Mouse (Mus musculus) kidney, embryonic 14.5 days (tissue): ENCODE measurements at regions not wholly inside any gene's neighbourhood (a gene's known extent, or its start where the extent isn't known, plus 50 kb on each side); places are given as distances from the start of the nearest gene placed in this dataset.

ENCODE experiments used
- ATAC-seq: fragments of 200-750 bp; cut with Nextera tagmentation; 2 replicates; pipeline ENCODE4 v1.8.0; 2017; ENCODE audit warnings: moderate number of reproducible peaks, mild to moderate bottlenecking, moderate TSS enrichment, moderate library complexity; ENCODE audit not compliant: low FRiP score, low TSS enrichment
- H3K27ac ChIP-seq: fragments of 300-500 bp; sonication (generic); 2 replicates; pipeline ENCODE4 v1.5.1; 2014; ENCODE audit warnings: low read depth, mild to moderate bottlenecking, low read length, moderate library complexity, mixed read lengths
- H3K27me3 ChIP-seq: fragments of 300-500 bp; sonication (generic); 2 replicates; pipeline ENCODE4 v1.6.1; 2014; ENCODE audit warnings: mild to moderate bottlenecking, low read length; ENCODE audit not compliant: control insufficient read depth, insufficient read depth
- H3K36me3 ChIP-seq: fragments of 300-500 bp; sonication (generic); 2 replicates; pipeline ENCODE4 v1.6.1; 2014; ENCODE audit warnings: low read length, mixed read lengths; ENCODE audit not compliant: control insufficient read depth, insufficient read depth
- H3K4me1 ChIP-seq: fragments of 300-500 bp; sonication (generic); 2 replicates; pipeline ENCODE4 v1.6.1; 2014; ENCODE audit warnings: low read length, mixed read lengths; ENCODE audit not compliant: control insufficient read depth, insufficient read depth
- H3K4me2 ChIP-seq: fragments of 300-500 bp; sonication (generic); replicated peaks from 2 replicates; pipeline ENCODE4 v1.6.1; 2014; ENCODE audit warnings: low read depth, mild to moderate bottlenecking, low read length
- H3K4me3 ChIP-seq: fragments of 300-500 bp; sonication (generic); 2 replicates; pipeline ENCODE4 v1.5.1; 2014; ENCODE audit warnings: mild to moderate bottlenecking, low read length
- H3K9ac ChIP-seq: fragments of 300-500 bp; sonication (generic); 2 replicates; pipeline ENCODE4 v1.6.1; 2014; ENCODE audit warnings: low read depth, mild to moderate bottlenecking, low read length, moderate library complexity
- H3K9me3 ChIP-seq: fragments of 300-500 bp; sonication (generic); 2 replicates; pipeline ENCODE4 v1.6.1; 2016; ENCODE audit warnings: low read length; ENCODE audit not compliant: control insufficient read depth
- WGBS: fragments of 180-500 bp; shearing (Covaris S2); extraction: QIAGEN DNeasy Blood & Tissue Kit; methylation state at CpG from one replicate; pipeline ENCODE4 v1.1.7; 2014; 5-methylcytosine and 5-hydroxymethylcytosine counted together

DNA sequence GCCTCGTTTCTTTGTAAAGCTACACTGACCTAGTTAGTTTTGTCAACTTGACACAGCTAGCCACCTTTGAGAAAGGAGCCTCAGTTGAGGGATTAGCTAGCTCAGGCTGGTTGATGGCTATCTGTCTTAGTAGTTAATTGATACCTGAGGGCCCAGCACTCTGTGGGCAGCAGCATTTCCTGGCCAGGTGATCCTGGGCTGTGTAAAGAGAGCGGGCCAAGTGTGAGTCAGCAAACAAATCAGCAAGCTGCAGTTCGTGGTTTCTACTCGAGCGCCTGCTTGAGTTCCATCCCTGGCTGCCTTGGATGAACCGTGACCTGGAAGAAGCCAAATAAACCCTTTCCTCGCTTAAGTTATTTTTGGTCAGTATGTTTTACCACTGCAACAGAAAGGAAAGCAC is 106.6 kb upstream of the Fut8 start:
- Histone ChIP-seq H3K4me2 (no peak overlapping the region), H3K9me3 (no peaks in the 10 kb centered on the region), H3K4me3 (no peak overlapping the region), H3K36me3 (no peaks in the 10 kb centered on the region), H3K27ac (no peak overlapping the region), H3K27me3 (no peaks in the 10 kb centered on the region), H3K9ac (no peak overlapping the region), H3K4me1 (no peaks in the 10 kb centered on the region)
- 67% methylated on average over 7 of the region's 7 CpGs for WGBS
- no peak for ATAC-seq

GRCm38 (mm10) chr12:77130526-77130925 is 107.4 kb upstream of the Fut8 start:
- Histone ChIP-seq H3K9ac (no peak overlapping the region), H3K4me3 (no peak overlapping the region), H3K4me1 (no peaks in the 10 kb centered on the region), H3K27ac (no peak overlapping the region), H3K9me3 (no peaks in the 10 kb centered on the region), H3K4me2 (no peak overlapping the region), H3K27me3 (no peaks in the 10 kb centered on the region), H3K36me3 (no peaks in the 10 kb centered on the region)
- 72% methylated on average over 6 of the region's 6 CpGs for WGBS
- ATAC-seq = no peak

DNA sequence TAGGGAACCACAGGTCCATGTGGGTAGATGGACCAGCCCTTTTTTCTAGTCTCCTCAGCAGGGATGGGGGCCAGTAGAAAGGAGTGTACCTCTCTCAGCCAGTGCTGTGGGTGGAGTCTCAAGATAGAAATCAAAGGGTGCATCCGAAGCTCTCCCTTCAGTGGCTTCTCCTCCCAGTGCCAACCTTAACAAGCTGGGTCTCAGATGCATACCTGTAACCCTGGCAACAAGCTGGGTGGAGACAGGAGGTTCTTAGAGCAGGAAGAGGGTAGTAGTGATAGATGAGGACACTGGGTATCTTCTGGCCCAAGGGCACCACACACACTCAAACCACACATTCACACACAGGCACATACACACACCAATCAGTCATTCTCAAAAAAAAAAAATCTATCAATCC is 113.7 kb upstream of the Fut8 start:
- Histone ChIP-seq H3K9me3 (no peaks in the 10 kb centered on the region), H3K4me2 (no peak overlapping the region), H3K9ac (no peak overlapping the region), H3K4me3 (no peak overlapping the region), H3K4me1 (no peaks in the 10 kb centered on the region), H3K36me3 (no peaks in the 10 kb centered on the region), H3K27ac (no peak overlapping the region), H3K27me3 (no peaks in the 10 kb centered on the region)
- WGBS = 62% methylated on average over 1 of the region's 1 CpGs
- ATAC-seq = no peak

DNA sequence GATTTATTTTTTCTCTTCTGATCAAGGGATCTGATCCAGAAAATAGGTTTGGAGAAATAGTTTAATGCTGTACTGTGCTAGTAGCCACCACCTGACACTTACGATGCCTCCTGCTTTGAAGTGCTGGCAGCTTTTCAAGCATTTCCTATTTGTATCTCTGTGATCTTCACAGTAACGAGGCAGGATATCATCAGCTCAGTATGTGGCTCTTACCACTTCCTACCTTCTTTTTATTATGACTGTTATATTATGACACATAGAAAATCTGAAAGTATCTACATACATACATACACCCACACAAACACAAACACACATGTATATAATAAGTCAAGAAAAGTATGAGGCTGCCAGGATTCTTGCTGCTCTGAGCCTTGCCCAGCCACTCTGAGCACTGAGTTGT is 124.4 kb upstream of the Fut8 start:
- Histone ChIP-seq H3K27me3 (no peaks in the 10 kb centered on the region), H3K9ac (no peak overlapping the region), H3K9me3 (no peaks in the 10 kb centered on the region), H3K36me3 (no peaks in the 10 kb centered on the region), H3K27ac (no peak overlapping the region), H3K4me2 (no peak overlapping the region), H3K4me3 (no peak overlapping the region), H3K4me1 (no peaks in the 10 kb centered on the region)
- 81% methylated on average over 2 of the region's 2 CpGs for WGBS
- ATAC-seq = no peak

GRCm38 (mm10) chr12:77112133-77112532 is 125.8 kb upstream of the Fut8 start:
- H3K27ac ChIP-seq = no peak overlapping the region
- H3K27me3 ChIP-seq = no peaks in the 10 kb centered on the region
- no peaks in the 10 kb centered on the region for H3K36me3 ChIP-seq
- no peaks in the 10 kb centered on the region for H3K4me1 ChIP-seq
- WGBS = 81% methylated on average over 2 of the region's 2 CpGs
- no peak overlapping the region for H3K4me2 ChIP-seq
- ATAC-seq = no peak
- no peaks in the 10 kb centered on the region for H3K9me3 ChIP-seq
- H3K9ac ChIP-seq = no peak overlapping the region
- no peak overlapping the region for H3K4me3 ChIP-seq

DNA sequence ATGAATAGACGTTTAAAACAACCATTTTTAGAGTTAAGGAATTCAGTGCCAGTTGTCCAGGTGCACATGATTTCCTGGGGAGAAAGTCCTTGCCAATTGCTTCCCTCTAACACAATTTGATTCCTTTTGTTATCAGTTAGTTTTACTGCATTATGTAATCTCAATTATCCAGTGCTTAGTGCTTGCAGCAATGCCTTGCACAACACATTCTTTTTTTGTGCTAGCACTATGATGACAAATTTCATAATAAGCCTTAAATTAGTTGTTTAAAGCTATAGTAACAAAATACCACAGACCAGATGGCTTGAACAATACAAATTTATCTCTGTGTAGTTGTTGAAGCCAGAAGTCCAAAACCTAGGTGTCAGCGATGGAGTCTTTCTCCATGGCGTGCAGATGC is 130.7 kb upstream of the Fut8 start:
- no peaks in the 10 kb centered on the region for H3K4me1 ChIP-seq
- no peak for ATAC-seq
- no peaks in the 10 kb centered on the region for H3K9me3 ChIP-seq
- WGBS = 83% methylated on average over 3 of the region's 3 CpGs
- H3K27me3 ChIP-seq = no peaks in the 10 kb centered on the region
- H3K4me2 ChIP-seq = no peak overlapping the region
- no peaks in the 10 kb centered on the region for H3K36me3 ChIP-seq
- no peak overlapping the region for H3K4me3 ChIP-seq
- H3K9ac ChIP-seq = no peak overlapping the region
- H3K27ac ChIP-seq = no peak overlapping the region

- no peaks in the 10 kb centered on the region for H3K27me3 ChIP-seq
- H3K4me3 ChIP-seq = no peak overlapping the region
- H3K9ac ChIP-seq = no peak overlapping the region
- H3K4me1 ChIP-seq = no peaks in the 10 kb centered on the region
- no peaks in the 10 kb centered on the region for H3K36me3 ChIP-seq
- H3K9me3 ChIP-seq = no peaks in the 10 kb centered on the region
- H3K4me2 ChIP-seq = no peak overlapping the region
- ATAC-seq = no peak
- WGBS = 81% methylated on average over 4 of the region's 4 CpGs
- no peak overlapping the region for H3K27ac ChIP-seq
Observed at GRCm38 (mm10) chr12:77105887-77106600, 131.9 kb upstream of the Fut8 start.

DNA sequence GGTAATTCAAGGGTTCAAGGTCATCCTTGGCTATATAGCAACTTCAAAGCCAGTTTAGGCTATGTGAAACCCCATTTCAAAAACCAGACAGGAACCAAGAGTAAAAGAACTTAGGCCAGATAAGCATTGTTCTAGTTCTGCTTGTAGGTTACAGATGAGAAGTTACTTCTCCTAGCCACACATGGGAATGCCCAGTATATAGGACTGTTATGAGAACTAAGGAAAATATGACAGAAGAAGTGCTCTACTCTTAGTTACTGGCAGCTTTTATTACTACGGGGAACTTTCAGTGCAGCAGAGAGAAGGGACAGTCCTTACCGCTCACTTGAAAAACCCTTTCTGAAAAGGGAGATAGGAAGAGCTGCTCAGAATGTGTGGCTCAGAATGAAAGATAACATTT is 137.4 kb upstream of the Fut8 start:
- ATAC-seq = no peak
- 94% methylated on average over 2 of the region's 2 CpGs for WGBS
- Histone ChIP-seq H3K4me1 (no peaks in the 10 kb centered on the region), H3K4me3 (no peak overlapping the region), H3K9me3 (no peaks in the 10 kb centered on the region), H3K36me3 (no peaks in the 10 kb centered on the region), H3K27ac (no peak overlapping the region), H3K9ac (no peak overlapping the region), H3K27me3 (no peaks in the 10 kb centered on the region), H3K4me2 (no peak overlapping the region)

GRCm38 (mm10) chr12:77099521-77099920 is 137.5 kb upstream of the Max start:
- Histone ChIP-seq H3K4me3 (no peak overlapping the region), H3K9me3 (no peaks in the 10 kb centered on the region), H3K4me2 (no peak overlapping the region), H3K27ac (no peak overlapping the region), H3K36me3 (no peaks in the 10 kb centered on the region), H3K27me3 (no peaks in the 10 kb centered on the region), H3K4me1 (no peaks in the 10 kb centered on the region), H3K9ac (no peak overlapping the region)
- WGBS = 83% methylated on average over 5 of the region's 5 CpGs
- no peak for ATAC-seq
